Mouse (Mus musculus) left cerebral cortex, adult 2 months (tissue): ENCODE results near the gene Maf. TPM values are rescaled to one million over a fixed set of nuclear protein-coding genes. Genes with fewer than 3 reads are reported as not detected.

Source experiments
- DNase-seq, 2 experiments: peaks; one replicate each; pipeline ENCODE4 v3.0.0; 2021 to 2022; ENCODE audit warnings: low spot score in 2 of 2, mixed read lengths in 1 of 2; ENCODE audit errors: extremely low spot score in 1 of 2
- H3K27ac ChIP-seq: fragments of 200-600 bp; 2 replicates; pipeline ENCODE4 v1.8.1; 2022
- H3K4me3 ChIP-seq: fragments of 200-600 bp; 2 replicates; pipeline ENCODE4 v1.8.1; 2022
- CTCF ChIP-seq: fragments of 200-600 bp; IDR thresholded peaks from 2 replicates; pipeline ENCODE4 v1.8.1; 2022; ENCODE audit warnings: antibody characterized with exemption, mild to moderate bottlenecking, moderate library complexity
- intact Hi-C: fragments of 180-260 bp; cut with DNase I; formaldehyde crosslinking; loops from one replicate; pipeline ENCODE4 v1.15.1; 2025
- long read RNA-seq, 2 experiments: library from polyadenylated mRNA; stranded (forward); transcript quantifications; one replicate each; pipeline ENCODE4 v2.0.0; 2021; ENCODE audit warnings: borderline mapping rate in 2 of 2
- total RNA-seq, 2 experiments: library from RNA; stranded (reverse); gene quantifications; 2 replicates each; pipeline ENCODE4 v1.2.3; 2021

Gene Maf
- 10 to 100 TPM; 26.7 to 27.9 TPM for total RNA-seq
- long read RNA-seq, experiment 1, full-length matches to known transcripts, result 9 of 11 reads
- long read RNA-seq, experiment 1, partial matches to known transcripts, result 0 of 11 reads
- long read RNA-seq, experiment 1, other reads (novel, unspliced or antisense), result 2 of 11 reads
- long read RNA-seq, experiment 2, full-length matches to known transcripts, result 4 of 4 reads
- long read RNA-seq, experiment 2, partial matches to known transcripts, result 0 of 4 reads
- long read RNA-seq, experiment 2, other reads (novel, unspliced or antisense), result 0 of 4 reads

DNA sequence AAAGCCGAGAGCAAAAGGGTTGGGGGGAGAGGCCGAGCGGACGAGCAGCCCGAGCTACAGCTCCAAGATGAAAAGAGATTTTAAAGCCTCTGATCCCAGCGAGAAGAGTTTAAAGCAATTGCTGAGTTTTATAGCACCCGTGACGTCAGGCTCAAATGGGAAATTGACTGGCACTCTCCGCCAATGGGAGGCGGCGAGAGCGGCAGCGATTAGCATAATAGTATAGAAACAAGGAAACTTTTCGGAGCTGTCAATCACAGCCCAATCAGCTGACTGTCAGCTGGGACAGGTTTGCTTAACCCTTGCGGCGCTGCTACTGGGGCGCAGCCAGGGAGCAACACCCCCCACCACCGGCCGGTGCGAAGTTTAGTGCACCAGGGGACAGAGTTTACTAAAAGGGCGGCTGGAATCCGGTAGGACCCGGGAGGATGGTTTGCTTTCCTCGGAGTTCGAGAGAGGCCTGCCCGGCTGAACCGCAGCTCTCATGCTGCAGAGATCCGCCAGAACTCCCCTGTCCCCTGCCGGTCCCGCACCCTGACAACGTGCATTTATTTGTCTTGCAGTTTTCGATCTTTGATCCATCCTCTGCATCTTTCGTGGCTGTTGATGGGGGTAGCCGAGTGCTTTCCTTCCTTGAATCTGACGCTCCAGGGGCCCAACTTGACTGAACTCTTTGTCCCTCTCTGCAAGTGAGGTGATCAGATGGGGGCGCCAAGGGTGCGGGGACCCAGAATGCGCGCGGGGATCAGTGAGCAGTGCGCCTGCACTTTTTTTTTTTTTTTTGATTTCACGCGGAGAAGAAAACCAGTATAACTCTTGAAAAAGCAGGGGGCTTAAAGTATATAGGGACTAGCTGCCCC, at the start of gene Maf:
Gene Maf, minus strand, starts transcription at position 64 of the 860 bp plus-strand sequence.
- intact Hi-C loops, result loop anchor here (2.0 to 10.0 kb wide), 9 partner anchors 306 to 1256 kb away; no protein-coding TSS in a partner anchor
- peak; percentile 62 to 78 for DNase-seq
- H3K27ac ChIP-seq, result peak within 1 kb of the TSS; percentile 76
- no peak for TF ChIP-seq CTCF
- H3K4me3 ChIP-seq, result peak within 1 kb of the TSS; percentile 70

GRCm38 (mm10) chr8:115756965-115757364, 49.4 kb upstream of the Maf start:
- Histone ChIP-seq H3K27ac (no peak overlapping the region), H3K4me3 (no peak overlapping the region)
- DNase-seq, result no peak
- intact Hi-C loops, result no loop called here
- no peak for TF ChIP-seq CTCF

DNA sequence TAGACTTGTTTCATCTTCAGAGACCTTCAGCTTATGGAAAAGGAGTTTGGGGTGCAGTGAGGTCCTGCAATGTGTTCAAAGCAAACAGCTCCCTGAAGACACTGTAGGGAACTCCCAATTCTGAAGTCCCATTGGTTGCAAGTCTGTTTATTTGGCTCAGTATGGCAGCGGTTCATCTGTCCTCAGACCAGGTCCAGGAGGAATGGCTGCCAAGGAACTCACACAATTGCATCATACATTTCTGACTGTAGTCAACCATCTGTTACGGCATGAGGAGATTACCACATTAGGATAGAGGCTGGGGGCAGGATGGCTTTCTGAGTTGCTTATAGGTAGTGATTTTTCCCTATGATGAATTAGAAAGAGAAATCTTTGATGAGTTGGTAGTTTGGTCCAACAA, 48.4 kb upstream of the Maf start:
- H3K27ac ChIP-seq, result no peak overlapping the region
- no peak for TF ChIP-seq CTCF
- H3K4me3 ChIP-seq, result no peak overlapping the region
- intact Hi-C loops, result no loop called here
- no peak for DNase-seq

DNA sequence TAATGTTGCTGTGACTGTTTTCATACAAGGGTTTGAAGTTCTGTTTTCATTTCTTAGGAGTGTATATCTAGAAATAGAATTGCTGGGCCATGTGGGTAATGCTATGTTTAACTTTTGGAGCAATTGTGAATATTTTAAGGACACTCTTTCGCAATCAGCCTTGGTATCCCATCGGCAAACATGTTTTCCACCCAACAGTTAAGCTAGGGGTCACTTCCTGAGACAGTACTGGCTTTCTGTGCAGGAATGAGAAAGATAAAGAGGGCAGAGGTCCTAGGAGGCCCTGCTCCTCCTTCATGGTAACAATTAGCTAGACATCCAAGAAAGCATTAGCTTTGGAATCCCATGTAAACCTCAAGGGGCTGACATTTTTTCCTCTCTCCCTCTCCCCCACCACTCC, 47.1 kb upstream of the Maf start:
- intact Hi-C loops, result no loop called here
- no peak for TF ChIP-seq CTCF

GRCm38 (mm10) chr8:115753801-115754200, 46.2 kb upstream of the Maf start:
- intact Hi-C loops, result no loop called here
- no peak for DNase-seq
- Histone ChIP-seq H3K27ac (no peak overlapping the region), H3K4me3 (no peak overlapping the region)
- no peak for TF ChIP-seq CTCF

More for the DNA sequence above, 47.1 kb upstream of the Maf start:
- no peak overlapping the region for H3K27ac ChIP-seq
- H3K4me3 ChIP-seq, result no peak overlapping the region
- DNase-seq, result no peak

DNA sequence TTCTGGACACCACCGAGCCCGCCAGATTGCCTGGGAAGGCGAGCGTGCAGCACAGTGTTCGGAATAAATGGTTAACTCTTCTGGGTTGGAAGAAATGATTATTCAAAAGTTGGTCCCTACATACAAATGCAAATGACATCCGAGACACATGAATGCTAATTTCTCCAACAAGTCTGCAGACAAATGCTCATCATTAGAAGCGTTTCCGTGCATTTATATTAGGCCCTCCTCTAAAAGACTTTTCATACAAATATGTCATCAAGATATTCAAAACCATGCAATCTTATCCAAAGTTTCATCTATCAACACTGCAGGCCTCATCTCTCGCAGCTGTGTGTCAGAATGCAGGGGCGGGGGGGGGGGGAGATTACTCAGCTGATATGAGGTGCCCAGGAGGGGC, 39.8 kb upstream of the Maf start:
- no peak for TF ChIP-seq CTCF
- no peak overlapping the region for H3K4me3 ChIP-seq
- H3K27ac ChIP-seq, result no peak overlapping the region
- intact Hi-C loops, result no loop called here
- no peak for DNase-seq

DNA sequence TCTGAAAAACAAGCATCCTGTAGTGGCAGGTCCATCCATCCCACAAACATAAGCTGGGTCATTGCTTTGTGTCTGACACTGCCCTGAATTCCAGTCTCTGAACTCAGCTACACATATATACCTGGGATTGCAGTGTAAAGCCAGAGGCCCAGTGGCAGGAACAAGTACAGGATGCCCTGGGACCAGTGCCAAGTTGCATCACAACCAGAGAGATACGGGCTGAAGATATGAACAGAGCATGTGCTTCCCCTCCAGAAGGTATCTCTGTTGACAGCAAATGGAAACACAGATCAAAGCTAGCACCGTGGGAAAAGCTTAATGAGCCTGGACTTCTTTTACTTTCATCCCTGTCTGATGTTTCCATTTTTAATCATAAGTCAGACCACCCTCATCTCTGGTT, 38.1 kb upstream of the Maf start:
- Histone ChIP-seq H3K27ac (no peak overlapping the region), H3K4me3 (no peak overlapping the region)
- intact Hi-C loops, result no loop called here
- TF ChIP-seq CTCF, result no peak
- no peak for DNase-seq

DNA sequence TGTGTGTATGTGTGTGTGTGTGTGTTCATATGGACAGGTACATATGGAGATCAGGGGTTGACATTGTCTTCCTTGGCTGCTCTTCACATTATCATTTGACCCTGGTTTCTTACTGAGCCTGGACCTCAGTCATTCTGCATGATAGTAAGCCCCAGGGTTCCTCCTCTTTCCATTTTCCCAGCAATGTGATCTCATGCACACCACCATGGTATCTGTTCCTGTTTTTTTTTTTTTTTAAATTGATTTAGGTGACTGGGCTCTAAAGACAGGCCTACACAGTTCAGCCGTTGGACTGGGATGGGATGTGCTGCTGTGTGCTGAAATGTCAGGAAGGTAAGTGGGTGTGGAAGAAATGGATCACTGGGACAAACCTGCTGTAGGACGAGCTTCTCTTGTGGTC, 35.8 kb upstream of the Maf start:
- H3K4me3 ChIP-seq, result no peak overlapping the region
- no peak overlapping the region for H3K27ac ChIP-seq
- no peak for DNase-seq
- intact Hi-C loops, result no loop called here
- no peak for TF ChIP-seq CTCF

DNA sequence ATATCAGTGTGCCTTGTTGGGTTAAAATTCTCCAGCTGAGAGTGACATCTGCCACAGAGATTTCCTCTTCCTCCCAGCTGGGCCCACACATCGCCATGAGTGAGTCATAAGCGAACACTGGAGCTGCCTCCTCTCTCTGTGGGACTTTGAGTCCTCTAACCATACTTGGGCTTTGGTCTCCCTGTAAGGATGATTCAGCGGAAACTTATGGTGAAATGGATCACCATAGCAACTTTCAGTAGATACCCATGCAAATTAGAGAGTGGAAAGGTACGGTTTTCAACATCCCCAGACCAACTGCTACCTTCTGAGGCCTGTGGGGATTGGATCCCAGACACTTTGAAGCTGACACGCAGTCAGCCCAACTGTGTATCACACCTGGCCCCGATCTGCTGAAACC, 35.1 kb upstream of the Maf start:
- no peak overlapping the region for H3K27ac ChIP-seq
- no peak for TF ChIP-seq CTCF
- H3K4me3 ChIP-seq, result no peak overlapping the region
- intact Hi-C loops, result no loop called here
- peak in 1 of 2 experiments; percentile 31 for DNase-seq

DNA sequence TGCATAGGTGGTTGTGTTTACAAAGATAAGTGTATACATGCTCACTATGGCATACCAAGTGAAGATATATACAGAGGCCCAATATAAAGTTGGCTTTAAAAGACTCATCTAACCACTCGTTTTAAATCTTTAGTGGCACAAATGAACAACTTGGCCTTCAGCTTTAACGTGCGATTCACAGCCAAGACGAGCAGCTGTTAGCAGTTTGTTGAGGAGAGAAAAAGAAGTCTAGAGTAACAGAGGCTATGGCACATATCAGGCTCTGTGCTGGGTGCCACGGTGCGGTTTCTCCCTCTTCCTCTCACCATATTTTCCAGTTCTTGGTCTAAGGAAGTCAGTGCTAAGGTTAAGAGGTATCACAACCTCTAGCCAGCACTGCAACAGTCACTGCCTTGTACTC, 34.4 kb upstream of the Maf start:
- H3K4me3 ChIP-seq, result no peak overlapping the region
- no peak for TF ChIP-seq CTCF
- DNase-seq, result no peak
- H3K27ac ChIP-seq, result no peak overlapping the region
- intact Hi-C loops, result no loop called here

DNA sequence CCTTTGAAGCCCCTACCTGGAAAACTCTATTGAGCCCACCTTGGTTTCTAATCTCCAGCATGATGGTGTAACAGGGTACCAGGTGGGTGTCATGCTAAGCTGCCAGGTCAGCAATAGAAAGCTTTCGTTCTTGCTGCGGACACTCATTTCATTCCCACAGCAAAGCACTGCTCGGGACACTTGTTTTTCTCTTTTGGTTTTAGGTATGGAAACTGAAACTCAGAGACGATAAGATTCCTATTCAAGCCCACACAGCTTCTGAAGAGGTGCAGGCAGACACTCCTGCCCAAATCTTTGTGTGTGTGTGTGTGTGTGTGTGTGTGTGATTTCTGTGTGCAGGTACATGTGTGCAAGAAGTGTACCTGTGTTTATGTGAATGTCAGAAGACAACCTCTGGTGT, 32.2 kb upstream of the Maf start:
- TF ChIP-seq CTCF, result no peak
- intact Hi-C loops, result no loop called here
- no peak overlapping the region for H3K4me3 ChIP-seq
- no peak for DNase-seq
- no peak overlapping the region for H3K27ac ChIP-seq

- intact Hi-C loops, result no loop called here
- TF ChIP-seq CTCF, result no peak
Measured at GRCm38 (mm10) chr8:115732401-115732800, 24.8 kb upstream of the Maf start.

GRCm38 (mm10) chr8:115726807-115727206, 19.2 kb upstream of the Maf start:
- TF ChIP-seq CTCF, result no peak
- no peak for DNase-seq
- intact Hi-C loops, result no loop called here
- Histone ChIP-seq H3K27ac (no peak overlapping the region), H3K4me3 (no peak overlapping the region)

More at GRCm38 (mm10) chr8:115732401-115732800, 24.8 kb upstream of the Maf start:
- Histone ChIP-seq H3K27ac (no peak overlapping the region), H3K4me3 (no peak overlapping the region)
- no peak for DNase-seq
